Mouse (Mus musculus) left cerebral cortex, adult 8-10 months (tissue): Measurements from ENCODE around the gene Myocos. TPM values are rescaled to one million over a fixed set of nuclear protein-coding genes. Genes with fewer than 3 reads are reported as not detected.
"Not testable (repeated sequence)": the region's sequence is repeated elsewhere in the genome, so short reads cannot be mapped to it uniquely, and the experiment has no call there.

Source experiments
- DNase-seq, 2 experiments: peaks; one replicate each; pipeline ENCODE4 v3.0.0; 2022; ENCODE audit warnings: low spot score in 2 of 2
- total RNA-seq, 4 experiments: library from RNA; stranded (reverse); gene quantifications; 2 replicates each; pipeline ENCODE4 v1.2.4; 2022

Myocos gene
- total RNA-seq: not detected

DNA sequence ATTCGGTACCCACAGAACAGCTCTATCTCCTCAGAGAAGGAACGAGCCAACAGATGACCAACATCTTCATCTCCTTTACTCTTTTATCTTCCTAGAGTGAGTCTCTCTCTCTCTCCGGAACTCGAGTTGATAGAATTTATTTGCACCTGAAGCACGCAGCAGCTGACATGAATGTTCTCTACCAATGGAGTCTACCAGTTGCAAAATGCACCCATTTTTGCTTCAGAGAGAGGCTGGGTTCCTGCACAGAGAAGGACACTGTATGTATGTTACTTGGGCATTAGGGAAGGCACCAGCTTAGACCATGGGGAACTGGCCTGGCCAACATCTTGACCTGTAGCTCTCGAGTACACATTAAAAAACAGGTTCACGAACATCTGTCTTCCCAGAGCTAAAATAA, at the start of gene Myocos:
Gene Myocos, minus strand, starts transcription at position 101 of the 400 bp plus-strand sequence.
- no peak for DNase-seq

DNA sequence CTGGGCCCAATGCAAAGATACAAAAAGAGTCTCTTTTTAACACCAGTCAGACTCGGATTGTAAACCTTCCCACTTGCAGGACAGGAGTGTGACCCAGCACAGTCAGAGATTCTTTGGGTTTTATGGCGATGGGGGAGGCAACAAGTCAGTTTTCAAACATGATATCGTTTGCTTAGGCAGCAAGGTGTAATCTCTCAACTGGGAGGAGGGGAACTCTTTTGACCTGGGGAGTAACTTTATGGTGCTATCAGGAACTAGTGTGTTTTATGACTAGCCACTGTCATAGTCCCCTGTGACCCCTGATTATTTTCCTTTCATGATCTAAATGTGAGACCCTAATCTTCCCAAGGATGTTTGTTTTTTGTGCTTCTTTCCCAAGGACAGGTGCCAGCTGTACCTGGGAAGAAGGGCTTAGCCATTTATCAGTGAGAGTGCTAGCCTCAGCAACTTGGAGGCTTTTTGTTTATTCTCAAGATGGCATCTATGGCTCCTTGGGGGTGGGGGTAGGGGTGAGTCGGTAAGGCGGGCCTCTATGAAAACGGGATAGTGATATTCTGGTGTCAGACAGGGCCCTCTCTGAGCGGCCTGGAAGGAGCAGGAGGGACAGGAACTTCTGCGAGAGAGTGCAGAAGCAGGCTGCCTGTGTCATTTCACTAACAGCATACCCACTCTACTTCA, 42.5 kb upstream of the Myocos start:
- no peak for DNase-seq

DNA sequence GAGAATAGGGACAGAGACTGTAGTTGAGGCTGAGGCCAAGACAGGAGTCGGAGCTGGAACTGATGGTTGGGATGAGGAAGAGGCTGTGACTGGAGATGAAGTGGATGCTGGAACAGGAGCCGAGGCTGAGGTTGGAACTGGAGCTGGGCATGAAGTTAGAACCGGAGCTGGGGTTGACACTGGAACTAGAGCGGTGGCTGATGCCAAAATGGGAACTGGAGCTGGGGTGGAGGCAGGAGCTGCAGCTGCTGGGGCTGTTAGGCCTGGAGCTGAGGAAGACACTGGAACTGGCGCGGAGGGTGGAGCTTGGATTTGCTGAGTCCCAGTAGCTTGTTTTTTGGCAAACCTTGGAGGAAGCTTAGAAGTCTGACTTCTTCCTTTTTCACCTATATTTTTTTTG, 39.8 kb upstream of the Myocos start:
- no peak for DNase-seq

DNA sequence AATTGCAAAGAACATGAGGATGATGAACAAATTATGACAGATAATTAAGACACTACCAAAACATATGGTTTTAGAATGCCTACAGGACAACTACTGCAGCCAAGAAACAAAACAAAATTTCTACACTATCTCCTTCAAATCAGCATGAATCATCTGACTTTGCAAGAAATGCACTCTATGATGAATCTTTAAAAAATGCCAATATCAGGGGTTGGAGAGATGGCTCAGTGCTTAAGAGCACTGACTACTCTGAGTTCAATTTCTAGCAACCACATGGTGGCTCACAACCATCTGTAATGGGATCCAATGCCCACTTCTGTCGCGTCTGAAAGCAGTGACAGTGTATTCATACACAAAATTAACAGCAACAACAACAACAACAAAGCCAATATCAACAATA, 35.7 kb upstream of the Myocos start:
- DNase-seq: no peak

DNA sequence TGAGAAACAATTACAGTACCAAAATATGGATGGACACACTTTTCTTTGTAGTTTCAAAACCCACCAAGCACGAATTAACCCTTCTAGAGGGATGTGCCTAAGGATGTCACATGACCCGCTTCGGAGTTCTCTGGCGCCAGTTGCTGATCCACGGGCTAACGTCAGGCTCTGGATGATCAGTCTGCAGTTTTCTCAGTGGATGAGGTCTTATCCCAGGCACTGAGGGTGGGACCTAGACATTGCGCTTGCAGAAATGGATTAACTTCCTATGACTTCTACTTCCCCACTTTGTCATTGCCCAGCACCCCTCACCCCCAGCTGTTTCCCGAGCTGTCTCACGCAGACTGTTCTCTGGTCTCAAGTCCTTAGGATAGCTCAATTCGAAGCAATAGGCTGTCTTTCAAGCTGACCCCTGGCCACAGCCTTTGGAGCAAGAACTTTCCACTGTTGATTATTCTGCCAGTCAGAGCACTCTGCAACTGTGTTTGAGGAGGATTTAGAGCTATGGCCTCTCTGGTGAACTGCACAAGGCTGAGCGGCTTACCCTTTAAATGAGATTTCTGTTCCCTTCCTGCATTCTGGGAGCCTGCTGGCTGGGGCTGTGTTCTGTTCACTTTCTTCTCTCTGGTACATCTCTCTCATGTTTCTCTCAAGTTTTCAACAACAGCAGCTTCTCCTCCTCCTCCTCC, 7.6 kb upstream of the Myocos start:
- DNase-seq: peak in 1 of 2 experiments; percentile 6

DNA sequence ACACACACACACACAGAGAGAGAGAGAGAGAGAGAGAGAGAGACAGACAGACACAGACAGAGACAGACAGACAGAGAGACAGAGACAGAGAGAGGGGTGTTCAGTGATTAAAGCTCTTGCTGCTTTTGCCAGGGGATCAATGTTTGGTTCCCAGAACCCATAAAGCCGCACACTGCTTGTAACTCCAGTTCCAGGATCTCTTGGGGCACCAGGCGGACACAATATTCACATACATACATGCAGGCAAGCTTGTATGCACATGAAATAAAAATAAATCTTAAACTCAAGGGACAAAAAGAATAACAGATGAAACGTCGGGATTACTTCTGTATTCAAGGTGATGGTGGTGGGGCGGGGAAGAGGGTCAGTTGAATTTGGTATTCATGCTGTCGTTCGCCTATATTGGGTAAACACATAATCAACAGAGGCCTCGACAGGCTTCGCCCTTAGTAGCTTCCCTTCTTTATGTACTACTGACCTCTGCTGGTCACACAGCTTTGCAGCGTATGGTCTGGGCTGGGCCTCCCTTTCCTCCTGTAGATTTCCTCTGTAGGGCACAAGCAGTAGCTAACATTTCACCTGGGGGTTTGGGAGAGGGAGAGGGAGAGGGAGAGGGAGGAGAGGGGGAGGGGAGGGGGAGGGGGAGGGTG, 6.9 kb upstream of the Myocos start:
- DNase-seq: peak; percentile 28 to 36

DNA sequence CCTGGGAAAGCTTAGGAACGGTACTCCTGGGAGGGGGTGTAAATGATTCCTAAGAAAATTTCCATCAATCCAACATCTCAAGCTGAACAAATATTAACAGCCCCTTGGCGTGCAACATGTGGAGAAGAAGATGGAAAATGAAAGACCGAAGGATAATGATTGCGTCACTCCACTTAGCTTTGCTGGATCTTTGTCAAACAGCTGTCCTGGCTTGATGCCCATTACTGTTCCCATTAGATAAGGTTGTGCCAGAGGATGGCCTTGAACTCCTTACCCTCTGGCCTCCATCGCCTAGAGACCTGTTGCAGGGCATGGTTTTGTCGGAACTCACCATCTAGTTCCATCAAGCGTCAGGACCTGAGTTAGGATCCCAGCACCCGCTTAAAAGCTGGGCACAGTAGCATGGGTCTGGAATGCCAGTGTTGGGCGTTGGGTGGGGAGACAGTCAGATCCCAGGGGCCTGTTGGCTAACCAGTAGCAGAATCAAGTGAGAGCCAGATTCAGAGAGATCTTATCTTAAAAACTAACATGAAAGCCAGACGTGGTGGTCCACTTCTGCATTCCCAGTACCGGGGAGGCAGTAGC, 2.3 kb upstream of the Myocos start:
- DNase-seq: no peak

DNA sequence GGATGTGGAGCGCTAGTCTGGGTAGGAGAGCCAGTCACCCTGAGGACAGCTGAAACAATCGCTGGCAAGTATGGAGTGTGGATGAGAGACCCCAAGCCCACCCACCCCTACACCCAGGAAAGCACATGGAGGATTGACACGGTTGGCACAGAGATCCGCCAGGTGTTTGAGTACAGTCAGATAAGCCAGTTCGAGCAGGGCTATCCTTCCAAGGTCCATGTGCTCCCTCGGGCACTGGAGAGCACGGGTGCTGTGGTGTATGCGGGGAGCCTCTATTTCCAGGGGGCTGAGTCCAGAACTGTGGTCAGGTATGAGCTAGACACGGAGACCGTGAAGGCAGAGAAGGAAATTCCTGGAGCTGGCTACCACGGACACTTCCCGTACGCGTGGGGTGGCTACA, 9.6 kb downstream of the Myocos start:
- DNase-seq: no peak

DNA sequence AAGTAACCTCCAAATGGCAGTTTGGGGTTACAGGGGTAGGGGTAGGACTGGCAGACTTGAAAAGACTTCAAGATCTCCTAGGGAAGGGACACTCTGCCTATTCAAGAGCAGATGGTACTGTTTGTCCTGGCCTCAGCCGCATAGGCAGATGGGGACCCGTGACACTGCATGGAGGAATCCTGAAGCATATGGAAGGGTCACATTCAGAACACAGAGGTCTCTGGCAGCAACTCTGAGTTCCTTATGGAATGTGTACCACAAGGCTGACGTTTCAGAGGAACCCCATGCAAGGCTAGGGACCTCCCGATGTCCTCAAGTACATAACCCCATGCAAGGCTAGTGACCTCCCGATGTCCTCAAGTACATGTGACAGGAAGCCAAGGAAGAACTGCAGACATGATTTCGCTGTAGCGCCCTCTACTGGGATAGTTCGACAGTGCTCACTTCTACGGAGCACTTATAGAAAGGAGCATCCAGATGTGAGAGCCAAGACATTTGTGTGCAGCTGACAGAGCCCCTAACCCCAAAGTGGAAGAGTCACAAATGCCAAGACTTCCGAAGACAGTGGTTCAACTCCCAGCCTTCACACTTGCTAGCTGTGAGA, 11.8 kb downstream of the Myocos start:
- no peak for DNase-seq

DNA sequence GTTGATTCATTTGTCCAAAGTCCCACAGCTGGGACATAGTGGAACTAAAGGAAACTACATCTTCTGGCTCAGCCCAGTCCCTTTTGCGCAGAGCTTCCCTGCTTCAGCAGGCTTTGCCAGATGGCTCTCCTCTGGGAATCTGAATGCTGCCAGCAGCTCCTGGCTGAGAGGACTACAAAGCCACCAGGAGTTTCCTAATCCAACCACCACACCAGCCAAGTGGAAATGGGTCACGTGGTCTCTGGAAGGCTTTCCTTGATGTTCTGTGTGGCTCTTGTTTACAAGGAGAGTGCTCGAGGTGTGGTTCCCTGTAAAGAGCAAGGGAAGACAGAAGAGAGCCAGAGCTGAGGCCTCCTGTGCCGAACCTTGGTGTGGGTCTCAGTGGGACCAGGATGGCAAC, 14.3 kb downstream of the Myocos start:
- DNase-seq: peak in 1 of 2 experiments; percentile 63

DNA sequence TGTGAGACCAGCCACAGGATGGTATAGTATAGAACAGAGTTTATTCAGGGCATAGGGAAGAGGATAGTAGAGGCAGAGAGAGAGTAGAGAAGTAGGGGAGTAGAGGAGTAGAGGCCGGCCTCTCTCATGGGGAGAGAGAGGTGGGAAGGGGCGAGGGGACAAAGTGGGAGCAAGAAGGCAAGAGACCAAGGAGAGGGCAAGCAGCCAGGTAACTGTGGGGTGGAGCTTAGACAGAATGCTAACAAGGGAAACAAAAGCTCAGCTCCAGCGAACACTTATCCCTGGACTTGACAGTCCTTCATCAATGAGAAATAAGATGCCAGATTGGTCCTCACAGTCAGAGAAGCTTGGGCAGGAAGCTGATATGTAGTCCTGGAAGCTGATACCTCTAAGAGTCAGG, 15.4 kb downstream of the Myocos start:
- DNase-seq: no peak

DNA sequence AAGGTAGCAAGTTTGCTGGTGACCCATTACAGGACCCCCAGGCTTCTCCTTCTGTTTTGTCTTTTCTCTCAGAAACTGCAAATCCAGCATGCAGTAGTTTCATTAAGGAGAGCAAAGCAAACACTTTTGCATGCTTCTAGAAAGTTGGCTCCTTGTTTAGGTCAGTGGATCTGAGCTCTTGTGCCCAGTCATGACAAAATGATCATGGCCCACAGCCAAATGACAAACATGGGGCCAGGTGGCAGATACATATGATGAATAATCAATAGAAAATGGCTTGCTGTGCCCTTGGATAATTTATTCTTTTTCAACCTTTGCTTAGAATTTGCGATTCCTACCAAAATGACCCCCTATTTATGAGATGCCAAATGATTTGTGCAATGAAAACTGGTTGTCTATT, 18.2 kb downstream of the Myocos start:
- no peak for DNase-seq

DNA sequence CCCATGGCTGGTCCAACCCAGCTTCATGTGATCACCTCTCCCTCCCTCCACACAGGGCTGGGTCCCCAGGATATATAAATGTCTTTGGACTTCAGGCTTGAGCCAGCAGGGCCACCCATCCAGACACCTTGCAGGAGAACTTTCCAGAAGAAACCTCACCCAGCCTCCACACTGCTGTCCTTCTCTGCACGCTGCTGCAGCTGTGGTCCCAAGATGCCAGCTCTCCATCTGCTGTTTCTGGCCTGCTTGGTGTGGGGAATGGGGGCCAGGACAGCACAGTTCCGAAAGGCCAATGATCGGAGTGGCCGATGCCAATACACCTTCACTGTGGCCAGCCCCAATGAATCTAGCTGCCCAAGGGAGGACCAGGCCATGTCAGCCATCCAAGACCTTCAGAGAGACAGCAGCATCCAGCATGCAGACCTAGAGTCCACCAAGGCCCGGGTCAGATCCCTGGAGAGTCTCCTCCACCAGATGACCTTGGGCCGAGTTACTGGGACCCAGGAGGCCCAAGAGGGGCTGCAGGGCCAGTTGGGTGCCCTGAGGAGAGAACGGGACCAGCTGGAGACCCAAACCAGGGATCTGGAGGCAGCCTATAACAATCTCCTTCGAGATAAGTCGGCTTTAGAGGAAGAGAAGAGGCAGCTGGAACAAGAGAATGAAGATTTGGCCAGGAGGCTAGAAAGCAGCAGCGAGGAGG, 18.8 kb downstream of the Myocos start, which contains the start of gene Myoc:
Gene Myoc, plus strand, starts transcription at position 105 of the 700 bp plus-strand sequence.
- DNase-seq: no peak

DNA sequence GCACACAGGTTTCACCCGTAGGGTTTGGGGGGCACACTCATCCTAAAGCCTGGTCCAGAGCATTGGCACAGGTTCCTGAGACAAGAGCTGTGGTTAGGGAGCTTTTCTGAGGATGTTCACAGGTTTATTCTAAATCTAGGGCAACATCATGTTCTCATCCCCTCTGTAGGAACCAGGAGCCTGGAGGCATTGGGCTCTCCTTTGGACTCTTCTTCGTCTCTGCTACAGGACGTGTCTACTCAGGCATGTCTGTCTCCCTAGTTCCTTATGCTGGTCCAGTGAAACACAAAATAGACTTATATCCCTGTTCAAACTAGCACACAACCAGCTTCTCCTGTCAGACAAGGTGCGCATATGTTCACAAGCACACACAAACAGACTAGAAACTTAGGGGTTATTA, 19.5 kb downstream of the Myocos start:
- no peak for DNase-seq

DNA sequence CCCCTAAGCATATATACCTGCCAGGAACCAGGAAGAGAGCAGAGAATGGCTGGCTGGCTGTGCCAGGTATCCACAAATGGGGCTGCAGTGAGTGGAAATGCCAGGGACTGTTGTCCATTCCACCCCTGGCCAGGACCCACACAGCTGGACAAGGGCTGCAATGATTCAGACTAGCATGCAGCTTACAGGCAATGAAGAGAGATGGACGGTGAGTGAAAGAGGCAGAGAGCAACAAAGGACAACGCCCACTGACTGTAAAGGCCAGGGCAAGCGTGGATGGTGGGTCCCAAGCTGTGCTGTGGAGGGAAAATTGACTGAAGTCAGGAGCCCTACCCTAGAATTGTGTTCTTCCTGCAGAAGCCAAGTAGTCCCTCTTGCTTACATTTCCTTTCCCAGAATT, 21.5 kb downstream of the Myocos start:
- DNase-seq: no peak

DNA sequence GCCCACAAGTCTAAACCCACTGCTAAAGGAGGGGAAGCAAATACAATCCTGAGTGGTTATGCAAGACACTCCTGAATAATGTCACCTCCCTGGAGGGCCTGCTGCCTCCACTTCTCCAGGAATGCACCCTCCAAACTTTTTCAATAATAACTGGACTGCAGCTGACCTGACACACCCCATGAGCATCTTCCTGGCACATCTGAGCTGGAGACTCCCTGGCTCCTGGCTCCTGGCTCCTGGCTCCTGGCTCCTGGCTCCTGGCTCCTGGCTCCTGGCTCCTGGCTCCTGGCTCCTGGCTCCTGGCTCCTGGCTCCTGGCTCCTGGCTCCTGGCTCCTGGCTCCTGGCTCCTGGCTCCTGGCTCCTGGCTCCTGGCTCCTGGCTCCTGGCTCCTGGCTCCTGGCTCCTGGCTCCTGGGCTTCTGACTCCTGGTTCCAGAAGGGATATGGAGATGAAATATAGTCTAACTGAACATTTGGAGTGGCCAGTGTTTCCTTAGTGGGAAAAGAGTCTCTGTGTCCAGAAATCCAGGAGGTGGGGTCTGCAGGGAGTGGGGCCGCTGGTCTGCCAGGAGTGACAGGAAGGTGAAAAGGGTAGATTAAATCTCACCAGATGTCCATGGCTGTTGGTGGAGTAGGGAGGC, 22.6 kb downstream of the Myocos start:
- DNase-seq: not testable (repeated sequence)

DNA sequence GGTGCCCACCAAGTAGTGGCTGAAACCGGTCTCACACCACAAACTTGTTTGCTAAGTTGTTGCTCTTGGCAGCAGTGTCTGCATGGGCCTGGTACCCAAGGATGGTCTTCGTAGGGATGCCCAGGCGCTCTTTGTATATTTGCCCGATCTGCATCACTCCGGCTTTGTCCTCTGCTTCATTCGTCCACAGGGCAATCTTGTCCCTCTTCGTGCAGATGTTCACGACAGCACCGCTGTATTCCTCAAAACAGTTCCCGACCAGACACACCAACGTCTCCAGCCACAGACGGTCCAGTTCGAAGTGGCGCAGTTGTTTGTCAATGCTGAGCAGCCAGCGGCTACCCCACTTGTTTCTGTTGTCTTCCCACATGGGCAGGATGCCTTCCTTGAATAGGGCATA, 29.7 kb downstream of the Myocos start:
- DNase-seq: not testable (repeated sequence)

DNA sequence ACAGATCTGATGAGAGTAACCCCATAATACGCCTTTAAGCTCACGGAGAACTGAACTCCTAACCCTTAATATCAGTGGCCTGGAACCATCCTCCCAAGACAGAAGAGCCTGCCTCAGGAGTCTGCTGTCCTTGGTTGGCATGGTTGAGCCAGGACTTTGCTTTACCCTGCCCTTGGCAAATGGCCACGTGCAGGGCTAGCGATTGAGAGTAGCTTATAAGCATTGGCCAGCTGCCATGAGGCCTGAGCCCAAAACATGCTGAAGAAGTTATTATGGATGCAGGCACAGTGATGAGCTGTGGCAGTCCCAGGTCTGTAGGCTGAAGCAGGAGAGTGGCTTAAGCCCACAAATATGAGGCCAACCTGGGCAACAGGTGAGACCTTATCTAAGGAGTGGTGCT, 30.2 kb downstream of the Myocos start:
- DNase-seq: not testable (repeated sequence)

DNA sequence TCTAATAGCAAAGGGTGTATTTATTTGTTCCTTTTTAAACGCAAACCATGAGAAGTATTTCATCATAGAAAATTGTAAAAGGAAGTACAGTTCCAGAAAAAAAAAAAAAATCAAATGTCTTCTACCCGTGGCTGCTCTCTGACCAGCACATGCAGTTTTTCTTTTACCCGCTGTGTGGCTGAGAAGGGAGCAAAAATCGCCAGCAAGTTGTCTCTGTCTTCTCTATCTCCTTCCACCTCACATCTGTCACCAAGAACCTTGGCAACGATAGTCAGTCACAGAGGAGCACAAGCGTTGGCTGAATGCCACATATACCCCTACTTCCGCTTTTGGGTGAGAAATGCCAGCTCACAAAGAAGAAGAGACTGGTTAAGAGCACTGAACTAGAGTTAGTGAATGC, 32.8 kb downstream of the Myocos start:
- DNase-seq: no peak

DNA sequence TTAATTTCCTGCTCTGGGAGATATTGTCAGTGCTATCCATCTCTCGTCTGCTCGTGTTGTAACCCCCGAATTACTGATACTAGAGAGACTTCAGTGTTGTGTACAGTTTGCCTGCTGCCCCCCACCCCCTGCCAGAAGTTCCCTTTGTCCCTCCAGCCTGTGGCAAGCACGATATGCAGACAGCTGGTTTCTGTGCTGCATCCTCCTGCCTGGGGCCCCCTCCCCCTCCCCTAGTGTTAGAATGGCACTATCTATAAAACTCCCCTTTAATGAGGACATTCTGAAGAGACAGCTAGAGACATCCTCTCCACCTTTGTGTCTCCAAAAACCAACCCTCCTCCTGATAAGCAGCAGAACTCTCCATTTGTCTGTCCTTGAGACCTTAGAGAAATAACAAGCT, 34.1 kb downstream of the Myocos start:
- DNase-seq: no peak

DNA sequence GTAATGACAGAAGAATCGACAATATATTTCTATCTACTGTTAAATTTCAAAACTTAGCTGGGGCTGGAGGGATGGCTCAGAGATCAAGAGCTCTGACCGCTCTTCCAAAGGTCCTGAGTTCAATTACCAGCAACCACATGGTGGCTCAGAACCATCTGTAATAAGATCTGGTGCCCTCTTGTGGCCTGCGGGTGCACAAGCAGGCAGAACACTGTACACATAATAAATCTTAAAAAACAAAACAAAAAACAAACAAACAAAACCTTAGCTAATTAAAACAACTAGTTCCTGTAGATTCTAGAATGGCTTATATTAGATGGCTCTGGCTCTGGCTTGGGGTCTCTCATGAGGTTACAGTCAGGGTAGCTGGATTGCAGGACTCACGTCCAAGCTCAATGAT, 37.5 kb downstream of the Myocos start:
- DNase-seq: no peak
